Mouse (Mus musculus): ENCODE results near the gene Csk.
A peak's percentile ranks its signal among the peaks of the same experiment; 100 is the strongest.

The Csk gene

DNA sequence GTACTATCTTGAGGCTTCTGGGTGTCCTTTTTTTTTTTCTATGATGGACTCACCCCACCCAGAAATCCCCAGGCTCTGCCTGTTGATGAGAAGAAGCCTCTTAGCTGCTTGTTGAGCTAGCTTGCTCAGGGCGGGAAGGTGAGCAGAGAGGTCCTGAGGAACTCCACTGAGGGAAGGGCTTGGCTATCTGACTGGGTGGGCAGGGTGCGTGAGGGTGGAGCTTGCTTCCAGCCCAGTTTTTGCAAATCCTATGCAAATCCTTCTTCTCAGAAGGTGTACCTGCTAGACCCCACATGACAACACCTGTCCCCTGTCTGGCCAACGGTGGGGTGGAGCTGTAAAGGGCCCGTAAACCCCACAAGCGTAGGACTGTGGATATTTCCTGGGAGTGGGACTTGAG lies at the start of gene Csk:
TSS of gene Csk (minus strand) at position 349 of the 400 bp plus-strand sequence.
- DNase-seq (ENCODE audit: low read depth) = no peak

DNA sequence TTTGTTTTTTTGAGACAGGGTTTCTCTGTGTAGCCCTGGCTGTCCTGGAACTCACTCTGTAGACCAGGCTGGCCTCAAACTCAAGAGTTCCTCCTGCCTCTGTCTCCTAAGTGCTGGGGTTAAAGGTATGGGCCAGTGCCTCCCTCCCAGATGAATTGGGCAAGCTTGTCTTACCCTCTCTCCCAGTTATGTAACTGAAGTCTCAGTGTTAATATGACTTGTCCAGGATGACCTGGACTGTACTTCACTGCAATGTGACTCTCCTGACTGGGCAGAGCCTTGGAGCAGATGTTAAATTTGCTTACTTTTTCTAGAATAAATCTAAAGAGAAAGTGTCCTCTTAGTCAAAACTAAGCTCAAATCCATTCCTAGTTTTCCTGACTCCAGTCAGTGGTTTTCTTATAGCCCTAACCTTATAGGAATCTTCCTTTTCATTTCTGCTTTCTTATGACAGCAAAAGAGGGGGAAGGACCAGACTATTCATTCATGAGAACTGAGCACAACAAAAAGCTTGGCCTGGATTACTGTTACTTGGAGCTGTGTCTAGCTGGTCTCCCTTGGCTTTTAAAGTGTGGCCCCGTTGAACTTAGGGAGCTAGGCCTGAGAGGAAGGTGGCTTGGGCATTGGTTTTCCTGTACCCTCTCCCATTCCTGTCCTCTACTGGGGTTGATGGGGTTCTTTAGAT lies 45.2 kb upstream of the Csk start:
- DNase-seq (ENCODE audit: low read depth) = no peak

DNA sequence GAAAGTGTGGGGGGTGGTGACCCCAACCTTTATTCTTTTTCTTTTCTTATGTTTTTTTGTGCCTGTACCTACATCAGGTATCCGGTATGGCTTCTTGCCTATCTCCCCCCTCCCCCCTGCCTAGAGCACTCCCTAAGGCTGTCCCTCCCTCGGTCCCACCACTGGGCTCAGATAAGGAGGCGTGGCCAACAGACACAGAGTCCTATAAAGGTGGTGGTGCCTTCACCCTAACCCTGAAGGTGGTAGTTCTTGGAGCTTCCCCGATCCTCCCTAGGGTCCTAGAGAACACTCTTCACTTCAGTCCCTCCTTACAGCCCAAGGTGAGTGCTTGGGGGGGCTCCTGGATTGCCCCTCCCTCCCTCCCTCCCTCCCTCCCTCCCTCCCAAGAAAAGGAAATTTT lies 43.9 kb upstream of the Csk start:
- peak; percentile 46 for DNase-seq (ENCODE audit: low read depth)

DNA sequence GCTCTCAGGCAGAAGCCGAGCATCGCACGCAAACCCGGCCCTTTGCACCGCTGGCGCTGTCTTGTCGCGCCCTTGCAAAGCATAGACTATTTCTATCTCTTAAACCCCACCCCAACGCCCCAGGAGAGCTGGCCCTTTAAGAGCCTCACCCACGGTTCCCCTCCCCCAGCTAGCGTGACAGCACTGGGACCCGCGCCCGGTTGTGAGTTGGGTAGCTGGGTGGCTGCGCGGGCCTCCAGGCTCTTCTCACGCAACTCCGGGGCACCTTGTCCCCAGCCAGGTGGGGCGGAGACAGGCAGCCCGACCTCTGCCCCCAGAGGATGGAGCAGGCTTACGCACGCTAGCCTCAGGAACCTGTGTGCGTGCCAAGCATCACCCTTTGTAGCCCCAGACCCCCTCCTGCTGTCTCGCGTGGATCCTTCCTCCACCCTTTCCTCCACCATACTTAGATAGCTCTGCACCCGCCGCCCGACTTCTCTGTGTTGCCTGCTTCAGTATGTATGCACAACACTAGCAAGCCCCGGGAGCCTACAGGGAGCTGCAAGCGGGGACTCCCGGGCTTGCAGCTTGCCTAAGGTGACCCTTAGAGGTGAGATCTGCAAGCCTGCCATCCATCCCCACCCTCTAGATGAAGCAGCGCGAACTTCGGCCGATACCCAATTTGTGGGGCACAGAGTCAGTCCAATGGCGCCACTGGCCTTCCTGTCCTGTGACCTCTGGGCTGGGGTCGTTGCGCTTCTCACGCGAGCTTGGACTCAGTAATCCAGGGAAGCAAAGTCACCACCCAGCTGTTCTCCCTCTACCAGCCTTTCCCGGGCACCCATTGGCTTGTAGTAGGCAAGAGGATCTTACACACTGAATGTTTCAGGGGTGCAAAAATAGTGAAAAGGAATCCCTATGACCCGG lies 43.2 kb upstream of the Csk start:
- DNase-seq (ENCODE audit: low read depth) = no peak

DNA sequence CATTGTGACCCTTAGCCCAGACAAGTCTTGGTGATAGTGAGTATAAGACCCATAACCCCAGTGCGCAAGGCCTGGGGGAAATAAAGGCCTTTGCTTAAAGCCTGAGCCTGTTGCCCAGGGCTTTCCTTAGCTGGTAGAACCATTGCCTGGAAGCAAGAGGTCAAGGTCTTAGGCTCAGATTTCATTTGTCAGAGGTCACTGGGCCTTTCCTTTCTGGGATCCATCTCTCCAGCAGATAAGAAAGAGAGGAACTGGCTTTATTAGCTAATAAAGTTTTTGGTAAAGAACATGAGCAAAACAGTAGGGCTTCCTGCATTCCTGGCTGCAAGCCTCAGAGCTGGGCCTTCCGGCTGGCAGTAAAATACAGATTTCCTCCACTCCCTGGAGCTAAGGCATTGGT lies 40.7 kb upstream of the Csk start:
- no peak for DNase-seq (ENCODE audit: low read depth)

DNA sequence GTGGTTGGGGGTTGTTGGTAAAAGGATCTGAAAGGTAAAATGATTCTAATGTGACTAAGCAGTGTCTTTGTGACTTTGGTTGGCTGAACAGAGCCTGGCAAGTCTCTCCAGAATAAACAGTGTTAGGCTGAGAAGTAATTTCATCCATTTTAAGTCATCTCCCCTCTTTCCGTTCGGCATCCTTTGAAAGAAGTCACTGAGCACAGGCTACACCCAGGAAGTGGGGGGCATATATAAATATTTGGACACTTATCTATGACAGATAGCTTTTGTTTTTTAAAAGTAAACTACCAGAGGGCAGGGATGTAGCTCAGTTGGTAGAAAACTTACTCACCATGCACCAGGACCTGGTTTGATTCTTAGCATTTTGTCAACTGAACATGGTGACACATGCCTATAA lies 35.2 kb upstream of the Csk start:
- DNase-seq (ENCODE audit: low read depth) = no peak

DNA sequence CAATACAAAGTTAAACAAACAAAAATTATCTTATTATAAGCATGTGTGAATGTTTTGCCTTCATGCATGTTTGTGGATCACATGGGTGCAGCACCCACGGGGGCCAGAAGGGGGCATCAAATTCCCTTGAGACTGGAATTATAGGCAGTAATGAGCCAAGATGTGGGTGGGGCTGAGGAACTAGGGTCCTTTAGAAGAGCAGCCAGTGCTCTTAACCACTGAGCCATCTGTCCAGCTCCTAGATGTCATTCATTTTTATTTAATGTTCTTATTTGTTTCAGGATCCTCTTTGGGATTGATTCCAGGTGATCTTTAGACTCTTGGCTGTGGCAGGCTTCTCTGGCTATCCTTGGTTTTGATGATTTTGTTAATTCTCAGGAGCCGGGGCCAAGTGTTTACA lies 34.7 kb upstream of the Csk start:
- peak; percentile 56 for DNase-seq (ENCODE audit: low read depth)

DNA sequence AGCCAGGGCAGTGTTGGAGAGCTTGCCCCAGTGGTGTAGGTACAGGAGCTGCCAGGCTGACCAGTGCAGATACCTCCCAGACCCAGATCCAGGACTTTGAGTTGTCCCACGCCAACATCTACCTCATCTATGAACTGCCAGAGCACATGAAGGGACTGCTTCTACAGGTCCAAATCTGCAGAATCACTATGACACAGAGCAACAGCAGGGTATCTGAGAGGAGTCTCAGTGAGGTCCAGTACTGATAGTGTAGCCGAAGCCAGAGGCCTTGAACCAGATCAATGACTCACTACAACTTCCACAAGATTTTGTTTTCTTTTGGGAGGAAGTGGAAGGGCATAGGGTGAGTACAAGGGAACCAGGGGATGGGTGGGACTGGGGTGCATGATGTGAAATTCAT lies 34.3 kb upstream of the Csk start, which contains the start of gene Cyp1a1:
TSS of gene Cyp1a1 (plus strand) at position 178 of the 400 bp plus-strand sequence.
- DNase-seq (ENCODE audit: low read depth) = no peak

DNA sequence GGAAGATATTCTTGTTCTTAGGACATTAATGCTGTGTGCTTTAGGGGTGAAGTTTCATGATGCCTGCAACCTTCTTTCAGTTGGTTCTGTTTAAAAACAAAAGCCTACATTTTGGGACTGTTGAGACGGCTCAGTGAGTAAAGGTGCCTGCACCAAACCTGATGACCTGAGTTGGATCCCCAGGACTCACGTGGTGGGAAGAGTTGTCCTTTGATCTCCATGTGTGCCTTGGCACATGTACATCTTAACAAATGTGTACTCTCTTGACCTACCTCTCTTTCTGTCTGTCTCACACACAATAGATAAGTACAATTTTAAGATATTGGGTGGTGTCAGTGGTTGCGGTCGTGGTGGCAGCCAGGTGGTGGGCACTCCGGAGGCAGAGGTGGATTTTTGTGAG lies 32.6 kb upstream of the Csk start:
- DNase-seq (ENCODE audit: low read depth) = no peak

DNA sequence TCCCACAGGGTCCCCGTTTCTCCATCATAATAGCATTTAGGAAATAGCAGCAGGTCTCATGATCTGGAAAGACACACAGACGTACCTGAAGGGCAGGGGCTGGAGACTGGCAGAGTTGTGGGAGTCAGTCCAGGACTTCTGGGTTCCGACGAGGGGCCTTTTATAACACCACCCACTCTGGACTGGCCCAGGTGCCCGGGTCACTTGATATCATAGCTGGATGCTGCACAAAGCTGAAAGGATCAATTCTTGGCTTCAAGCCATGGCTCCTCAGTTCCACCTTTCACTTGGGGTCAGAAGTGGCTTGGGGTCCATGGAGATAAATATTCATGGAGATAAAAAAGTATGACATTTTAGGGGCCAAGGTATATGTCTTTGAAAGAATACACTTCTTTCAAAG lies 30.1 kb upstream of the Csk start, which contains the start of gene Cyp1a2:
TSS of gene Cyp1a2 (minus strand) at position 184 of the 400 bp plus-strand sequence.
- no peak for DNase-seq (ENCODE audit: low read depth)

DNA sequence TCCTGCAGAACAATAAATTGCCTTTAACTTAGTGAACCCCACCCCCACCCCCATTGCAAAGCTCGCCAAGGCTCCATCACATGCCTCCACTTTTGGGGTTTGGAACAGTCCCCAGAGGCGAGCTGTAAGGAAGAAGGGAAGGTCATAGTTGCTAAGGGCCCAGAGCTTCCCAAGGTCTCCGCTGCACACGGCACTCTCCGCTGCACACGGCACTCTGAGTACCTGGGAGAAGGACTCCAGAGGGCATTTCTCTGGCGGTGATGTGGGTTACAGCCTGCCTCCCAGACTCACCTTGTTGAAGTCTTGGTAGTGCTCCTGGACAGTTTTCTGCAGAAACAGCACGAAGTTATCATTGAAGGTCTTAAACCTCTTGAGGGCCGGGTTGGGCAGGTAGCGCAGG lies 28.0 kb upstream of the Csk start:
- no peak for DNase-seq (ENCODE audit: low read depth)

DNA sequence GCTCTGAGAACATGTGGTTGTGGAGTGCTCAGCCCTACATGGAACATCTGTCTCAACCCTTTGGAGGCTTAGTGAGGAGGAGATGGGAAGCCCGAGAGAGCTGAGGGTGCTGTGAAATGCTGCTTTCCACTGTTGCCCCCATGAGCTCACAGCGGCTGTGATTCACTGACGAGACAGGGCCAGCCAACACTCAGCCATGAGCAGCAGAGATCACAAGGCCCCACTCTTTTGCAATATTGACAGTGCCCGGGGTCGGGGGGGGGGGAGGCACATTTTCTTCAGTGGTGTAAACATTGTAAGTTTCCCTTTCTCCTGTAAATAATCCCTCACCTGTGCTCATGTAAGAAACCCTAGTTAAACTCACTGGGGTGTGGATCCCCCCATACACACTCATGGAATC lies 18.1 kb upstream of the Csk start:
- DNase-seq (ENCODE audit: low read depth) = no peak

DNA sequence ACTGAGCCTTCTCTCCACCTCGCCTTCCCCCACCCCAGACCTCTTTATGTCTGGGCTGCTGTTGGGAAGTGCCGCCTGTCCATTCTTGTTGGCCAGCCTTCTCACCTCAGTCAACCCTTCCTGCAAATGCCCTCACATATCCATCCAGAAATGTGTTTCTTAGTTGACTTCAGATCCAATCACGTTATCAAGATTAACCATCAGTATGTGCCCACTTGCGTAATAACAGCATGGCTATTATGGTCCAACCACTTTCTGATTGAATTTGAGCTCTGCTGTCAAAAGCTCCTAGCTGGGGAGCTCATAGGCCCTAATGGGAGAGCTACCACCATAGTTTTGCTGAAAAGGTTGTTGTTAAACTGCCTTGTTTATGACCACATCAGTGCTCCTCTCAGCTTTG lies 17.6 kb upstream of the Csk start:
- DNase-seq (ENCODE audit: low read depth) = no peak

DNA sequence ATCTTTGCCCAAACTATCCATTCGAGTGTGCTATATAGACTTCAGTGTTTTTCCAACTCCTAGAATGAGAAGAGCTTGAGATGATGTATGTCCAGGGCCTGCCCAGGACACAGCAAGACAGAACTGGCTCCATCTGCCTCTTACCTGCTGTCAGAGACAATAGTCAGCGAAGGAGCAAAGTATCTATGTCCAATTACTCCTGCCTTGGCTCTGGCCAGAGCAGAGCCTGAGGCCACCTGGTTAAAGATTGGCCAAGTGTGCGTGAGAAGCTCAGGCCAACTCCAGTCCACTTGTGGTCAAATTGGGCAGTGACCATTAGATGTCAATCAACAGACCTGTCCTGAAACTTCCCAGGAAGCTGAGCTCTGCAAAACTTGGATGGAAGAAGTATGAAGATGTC lies 16.1 kb upstream of the Csk start:
- no peak for DNase-seq (ENCODE audit: low read depth)

DNA sequence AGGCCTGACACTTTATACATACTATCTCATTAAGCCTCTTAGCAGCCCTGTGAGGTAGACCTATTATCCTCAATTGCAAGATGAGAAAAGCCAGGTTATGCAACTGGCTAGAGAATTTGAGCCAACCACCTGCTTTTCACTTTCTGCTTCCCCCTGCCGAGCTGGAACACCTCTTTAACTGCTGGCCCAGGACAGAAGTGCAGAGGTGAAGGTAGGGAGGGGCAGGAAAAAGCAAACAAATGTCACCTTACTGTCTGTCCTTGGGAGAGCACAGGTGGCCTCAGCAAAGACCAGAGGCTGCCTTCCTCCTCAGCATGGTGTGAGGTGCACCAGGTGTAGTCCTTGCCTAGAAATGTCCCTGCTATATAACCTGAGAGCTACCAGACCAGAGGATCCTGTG lies 14.8 kb upstream of the Csk start:
- no peak for DNase-seq (ENCODE audit: low read depth)

DNA sequence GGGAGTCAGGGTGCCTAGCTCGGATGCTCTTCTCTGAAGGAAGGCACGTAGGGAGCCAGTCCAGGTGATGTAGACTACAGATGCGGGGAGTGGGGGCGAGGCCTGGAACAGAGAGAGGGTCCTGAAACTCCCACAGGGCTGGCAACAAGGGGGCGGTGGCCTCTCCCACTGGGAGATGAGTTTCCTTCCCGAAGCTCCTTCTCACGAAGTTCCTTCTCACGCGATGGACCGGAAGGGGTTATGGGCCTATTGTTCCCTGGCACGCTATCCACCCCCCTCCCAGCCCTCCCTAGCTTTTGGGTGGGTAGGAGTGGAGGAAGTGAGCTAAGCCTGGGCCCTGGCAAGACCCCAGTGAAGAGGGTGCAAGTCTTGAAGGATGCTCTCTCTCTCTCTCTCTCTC lies 14.4 kb upstream of the Csk start:
- DNase-seq (ENCODE audit: low read depth) = no peak

DNA sequence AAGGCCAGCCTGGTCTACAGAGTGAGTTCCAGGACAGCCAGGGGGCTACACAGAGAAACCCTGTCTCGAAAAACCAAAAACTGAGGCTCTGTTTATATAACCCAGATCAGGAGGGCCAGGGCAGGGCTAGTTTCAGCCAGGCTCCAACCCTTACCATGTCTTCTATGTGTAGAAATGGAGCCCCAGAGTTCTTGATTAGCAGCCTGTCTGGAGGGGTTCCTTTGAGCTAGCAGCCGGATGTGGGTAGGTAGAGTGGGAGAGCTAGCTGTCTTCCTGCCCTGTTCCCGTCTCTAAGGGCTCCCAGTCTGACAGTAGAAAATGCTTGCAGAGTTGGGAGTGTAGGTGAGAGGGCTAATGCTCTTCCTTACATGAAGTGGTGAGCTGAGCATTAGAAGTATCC lies 13.7 kb upstream of the Csk start:
- DNase-seq (ENCODE audit: low read depth) = no peak

DNA sequence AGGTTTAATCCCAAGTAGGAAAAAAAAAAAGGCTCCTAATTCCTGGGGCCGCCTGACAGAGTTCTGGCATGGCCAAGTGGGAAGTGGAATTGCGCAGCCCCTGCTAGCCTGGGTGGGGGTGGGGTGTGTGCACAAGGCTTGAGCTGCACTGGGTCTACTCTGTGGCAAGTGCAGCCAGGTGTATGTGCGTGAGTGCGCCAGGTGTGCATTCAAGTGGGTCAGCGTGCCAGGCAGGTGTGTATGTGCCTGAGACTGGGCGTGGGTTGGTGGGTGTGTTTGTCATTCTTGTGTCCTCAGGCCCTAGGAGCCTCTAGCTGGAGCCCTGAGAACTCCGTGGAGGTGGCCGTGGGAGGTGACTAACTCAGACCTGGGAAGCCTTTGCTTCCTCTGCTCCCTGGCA lies 13.1 kb upstream of the Csk start:
- DNase-seq (ENCODE audit: low read depth) = no peak

DNA sequence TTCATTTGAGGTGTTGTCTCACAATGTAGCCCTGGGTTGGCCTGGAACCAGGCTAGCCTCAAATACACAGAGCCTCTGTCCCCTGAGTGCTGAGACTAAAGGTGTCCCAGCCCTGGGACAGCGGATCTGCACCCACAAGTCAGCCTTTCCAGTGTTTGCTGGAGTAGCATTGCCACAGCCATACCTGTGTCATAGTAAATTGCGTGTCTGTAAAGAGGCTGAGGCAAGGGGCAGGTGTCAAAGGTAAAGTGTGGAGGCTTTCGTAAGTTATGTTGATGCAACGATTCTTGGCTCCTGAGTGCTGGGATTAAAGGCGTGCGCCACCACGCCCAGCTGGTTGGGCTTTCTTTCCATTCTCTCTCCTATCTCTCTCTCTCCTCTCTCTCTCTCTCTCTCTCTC lies 11.2 kb upstream of the Csk start:
- DNase-seq (ENCODE audit: low read depth) = no peak

DNA sequence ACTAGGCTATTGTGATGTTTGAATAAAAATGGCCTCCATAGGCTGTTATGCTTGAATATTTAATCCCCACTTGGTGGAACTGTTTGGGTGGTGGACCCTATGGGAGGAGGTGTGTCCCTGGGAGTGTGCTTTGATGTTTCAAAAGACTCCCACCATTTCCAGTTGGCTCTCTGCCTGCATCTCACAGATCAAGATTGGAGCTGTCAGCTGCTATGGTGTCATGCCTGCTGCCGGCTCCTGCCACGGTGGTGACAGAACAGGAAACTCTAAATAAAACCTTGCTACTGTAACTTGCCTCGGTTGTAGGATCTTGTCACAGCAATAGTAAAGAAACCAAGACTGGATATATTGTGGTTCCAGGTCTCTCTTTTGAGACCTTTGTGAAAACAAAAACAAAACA lies 8.1 kb upstream of the Csk start:
- no peak for DNase-seq (ENCODE audit: low read depth)

DNA sequence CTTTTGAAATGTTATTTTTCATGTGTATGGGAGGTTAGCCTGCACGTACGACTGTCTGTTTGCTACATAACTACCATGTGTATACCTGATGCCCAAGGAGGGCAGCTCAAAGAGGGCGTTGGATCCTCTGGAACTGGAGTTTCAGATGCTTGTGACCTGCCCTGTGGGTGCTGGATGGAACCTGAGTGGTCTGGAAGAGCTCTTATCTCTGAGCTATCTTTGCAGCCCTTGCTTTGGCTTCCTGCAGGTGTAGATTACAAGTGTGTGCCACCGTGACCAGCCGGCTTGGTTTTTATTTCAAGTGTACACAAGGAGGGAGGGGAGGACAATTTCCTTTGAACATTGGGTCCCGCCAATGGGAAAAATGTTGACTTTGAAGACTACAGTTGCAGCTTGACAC lies 7.1 kb upstream of the Csk start:
- DNase-seq (ENCODE audit: low read depth) = no peak

DNA sequence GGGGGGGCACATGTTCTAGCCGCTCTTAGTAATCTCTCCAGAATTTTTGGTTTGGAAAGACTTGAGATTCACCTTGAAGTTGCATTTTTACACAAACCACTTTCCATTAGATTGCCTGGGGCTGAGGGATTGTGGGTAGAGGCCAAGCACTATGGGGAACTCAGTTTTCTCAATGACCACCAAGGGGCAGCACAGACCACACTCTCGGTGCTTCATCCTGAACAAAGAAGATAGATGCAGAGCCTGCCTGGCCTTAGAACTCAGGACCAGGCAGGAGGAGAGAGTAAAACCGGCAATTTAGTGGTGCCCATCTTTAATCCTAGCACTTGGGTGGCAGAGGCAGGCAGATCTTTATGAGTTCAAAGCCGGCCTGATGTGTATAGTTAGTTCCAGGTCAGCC lies 6.3 kb upstream of the Csk start:
- DNase-seq (ENCODE audit: low read depth) = peak; percentile 84

DNA sequence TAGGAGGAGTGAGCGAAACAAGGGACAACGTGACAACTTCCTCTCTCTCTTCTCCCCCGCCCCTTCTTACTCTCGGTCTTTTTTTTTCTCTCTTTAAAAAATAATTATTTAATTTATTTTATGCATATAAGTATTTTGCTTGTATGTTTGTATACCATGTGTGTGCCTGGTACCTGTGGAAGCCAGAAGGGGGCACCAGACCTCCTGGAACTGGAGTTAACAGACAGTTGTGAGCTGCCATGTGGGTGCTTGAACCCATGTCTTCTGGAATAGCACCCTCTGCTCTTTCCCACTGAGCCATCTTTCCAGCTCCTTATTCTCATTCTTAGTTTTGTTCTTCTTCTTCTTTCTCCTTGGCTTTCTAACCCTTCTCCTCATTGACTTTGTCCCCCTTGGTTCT lies 5.5 kb upstream of the Csk start:
- no peak for DNase-seq (ENCODE audit: low read depth)

DNA sequence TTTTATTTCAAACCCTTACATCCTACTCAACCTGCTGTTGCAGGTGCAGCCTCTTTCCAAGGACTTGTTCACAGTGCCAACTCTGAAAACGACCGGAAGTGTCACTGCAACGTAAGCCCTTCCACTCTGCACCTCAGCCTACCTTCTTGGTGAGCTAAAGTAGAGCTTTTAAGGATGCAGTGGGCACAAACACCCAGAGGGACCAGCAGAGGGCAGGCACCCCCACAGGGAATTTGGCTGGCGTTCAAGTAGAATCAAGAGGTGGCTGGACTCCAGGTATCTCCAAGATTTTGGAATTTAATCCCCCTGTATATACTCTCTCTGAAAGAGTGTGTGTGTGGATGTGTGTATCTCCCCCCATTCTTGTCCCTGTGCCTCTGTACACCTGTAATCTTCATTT lies 4.4 kb upstream of the Csk start:
- DNase-seq (ENCODE audit: low read depth) = no peak
